Mouse (Mus musculus): ENCODE results near the gene Fgb. TPM values are rescaled to one million over a fixed set of nuclear protein-coding genes. Genes with fewer than 3 reads are reported as not detected.

Fgb gene
- polyA plus RNA-seq (2012; fragmentation: generic; extraction: Trizol) = not detected

GRCm38 (mm10) chr3:83049680-83050079 is at the start of gene Fgb:
Gene Fgb, minus strand, starts transcription at chr3:83049863.
- Histone ChIP-seq H3ac (ENCODE audit: control insufficient read depth, insufficient read length) (no peak within 1 kb of the TSS), H3K36me3 (ENCODE audit: control insufficient read depth, insufficient read depth) (no peaks in the 10 kb centered on the region), H3K79me2 (ENCODE audit: control insufficient read depth, insufficient read depth) (no peaks in the 10 kb centered on the region), H3K27me3 (ENCODE audit: control insufficient read depth, insufficient read depth, insufficient read length) (peaks cover 5% of the 10 kb centered on the region), H3K4me3 (no peak within 1 kb of the TSS), H3K4me2 (ENCODE audit: low read depth) (no peak within 1 kb of the TSS)
- TF ChIP-seq MYOG (IDR thresholded peaks at IDR 0.05; ENCODE audit: control insufficient read depth in 1 of 3, insufficient read depth in 1 of 3, insufficient read length in 2 of 3, low read depth in 2 of 3) (no peak), REST (IDR thresholded peaks at IDR 0.05; ENCODE audit: insufficient read depth, insufficient read length) (no peak), USF1 (IDR thresholded peaks at IDR 0.05; ENCODE audit: low read depth) (no peak), POLR2A (IDR thresholded peaks at IDR 0.05; ENCODE audit: insufficient read length, low read depth) (no peak), MYOD1 (IDR thresholded peaks at IDR 0.05; ENCODE audit: control insufficient read depth in 1 of 3, insufficient read length in 2 of 3, low read depth in 2 of 3) (no peak), POLR2AphosphoS2 (IDR thresholded peaks at IDR 0.05; ENCODE audit: insufficient read length, low read depth) (no peak), TCF12 (IDR thresholded peaks at IDR 0.05; ENCODE audit: insufficient read depth, poor library complexity, severe bottlenecking) (no peak), TCF3 (IDR thresholded peaks at IDR 0.05; ENCODE audit: insufficient read length, low read depth) (no peak), MAX (IDR thresholded peaks at IDR 0.05; ENCODE audit: low read depth) (no peak), E2F4 (IDR thresholded peaks at IDR 0.05; ENCODE audit: insufficient read depth) (no peak), SRF (IDR thresholded peaks at IDR 0.05; ENCODE audit: control insufficient read depth, insufficient read length, low read depth) (no peak), CEBPB (IDR thresholded peaks at IDR 0.05; ENCODE audit: insufficient read depth, poor library complexity, severe bottlenecking) (no peak)

DNA sequence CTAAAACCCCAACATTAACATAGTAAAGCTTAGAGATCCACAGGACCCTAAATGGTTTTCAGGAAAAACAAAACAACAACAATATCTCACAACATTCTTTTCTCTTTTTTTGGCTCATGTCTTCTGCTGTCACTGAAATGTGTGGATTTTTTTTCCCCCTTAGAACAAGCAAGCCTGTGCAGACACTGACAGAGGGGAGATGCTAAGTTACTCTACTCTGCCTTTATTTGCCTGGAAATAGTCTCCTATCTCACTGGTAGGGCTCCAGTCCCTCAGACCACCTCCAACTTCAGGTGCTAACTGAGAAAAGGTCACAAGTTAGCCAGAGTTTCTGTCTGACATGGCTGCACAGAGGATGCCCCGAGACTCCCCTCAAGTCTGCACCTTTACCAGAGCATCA is 49.5 kb upstream of the Fgb start:
- no peak overlapping the region for H3ac ChIP-seq (ENCODE audit: control insufficient read depth, insufficient read length)
- peaks cover 29% of the 10 kb centered on the region for H3K27me3 ChIP-seq (ENCODE audit: control insufficient read depth, insufficient read depth, insufficient read length)
- no peak overlapping the region for H3K4me3 ChIP-seq
- H3K36me3 ChIP-seq (ENCODE audit: control insufficient read depth, insufficient read depth) = no peaks in the 10 kb centered on the region
- H3K4me2 ChIP-seq (ENCODE audit: low read depth) = no peak overlapping the region
- TF ChIP-seq MYOD1 (IDR thresholded peaks at IDR 0.05; ENCODE audit: control insufficient read depth in 1 of 3, insufficient read length in 2 of 3, low read depth in 2 of 3) = no peak
- no peak for TF ChIP-seq MAX (IDR thresholded peaks at IDR 0.05; ENCODE audit: low read depth)
- no peak for TF ChIP-seq USF1 (IDR thresholded peaks at IDR 0.05; ENCODE audit: low read depth)
- TF ChIP-seq TCF3 (IDR thresholded peaks at IDR 0.05; ENCODE audit: insufficient read length, low read depth) = no peak
- no peak for TF ChIP-seq CEBPB (IDR thresholded peaks at IDR 0.05; ENCODE audit: insufficient read depth, poor library complexity, severe bottlenecking)
- TF ChIP-seq POLR2AphosphoS2 (IDR thresholded peaks at IDR 0.05; ENCODE audit: insufficient read length, low read depth) = no peak
- TF ChIP-seq MYOG (IDR thresholded peaks at IDR 0.05; ENCODE audit: control insufficient read depth in 1 of 3, insufficient read depth in 1 of 3, insufficient read length in 2 of 3, low read depth in 2 of 3) = no peak
- TF ChIP-seq POLR2A (IDR thresholded peaks at IDR 0.05; ENCODE audit: insufficient read length, low read depth) = no peak
- no peak for TF ChIP-seq TCF12 (IDR thresholded peaks at IDR 0.05; ENCODE audit: insufficient read depth, poor library complexity, severe bottlenecking)
- no peak for TF ChIP-seq E2F4 (IDR thresholded peaks at IDR 0.05; ENCODE audit: insufficient read depth)
- no peak for TF ChIP-seq SRF (IDR thresholded peaks at IDR 0.05; ENCODE audit: control insufficient read depth, insufficient read length, low read depth)
- no peak for TF ChIP-seq REST (IDR thresholded peaks at IDR 0.05; ENCODE audit: insufficient read depth, insufficient read length)
- H3K79me2 ChIP-seq (ENCODE audit: control insufficient read depth, insufficient read depth) = no peaks in the 10 kb centered on the region

GRCm38 (mm10) chr3:83098546-83099034 is 48.9 kb upstream of the Fgb start:
- Histone ChIP-seq H3K27me3 (ENCODE audit: control insufficient read depth, insufficient read depth, insufficient read length) (peaks cover 29% of the 10 kb centered on the region), H3K4me2 (ENCODE audit: low read depth) (no peak overlapping the region), H3K4me3 (no peak overlapping the region), H3K36me3 (ENCODE audit: control insufficient read depth, insufficient read depth) (no peaks in the 10 kb centered on the region), H3K79me2 (ENCODE audit: control insufficient read depth, insufficient read depth) (no peaks in the 10 kb centered on the region), H3ac (ENCODE audit: control insufficient read depth, insufficient read length) (no peak overlapping the region)
- TF ChIP-seq TCF3 (IDR thresholded peaks at IDR 0.05; ENCODE audit: insufficient read length, low read depth) (no peak), MYOD1 (IDR thresholded peaks at IDR 0.05; ENCODE audit: control insufficient read depth in 1 of 3, insufficient read length in 2 of 3, low read depth in 2 of 3) (no peak)

- Histone ChIP-seq H3K4me2 (ENCODE audit: low read depth) (no peak overlapping the region), H3K4me3 (no peak overlapping the region), H3ac (ENCODE audit: control insufficient read depth, insufficient read length) (no peak overlapping the region), H3K27me3 (ENCODE audit: control insufficient read depth, insufficient read depth, insufficient read length) (peaks cover 29% of the 10 kb centered on the region), H3K79me2 (ENCODE audit: control insufficient read depth, insufficient read depth) (no peaks in the 10 kb centered on the region), H3K36me3 (ENCODE audit: control insufficient read depth, insufficient read depth) (no peaks in the 10 kb centered on the region)
- no peak for TF ChIP-seq MAX (IDR thresholded peaks at IDR 0.05; ENCODE audit: low read depth)
- TF ChIP-seq TCF12 (IDR thresholded peaks at IDR 0.05; ENCODE audit: insufficient read depth, poor library complexity, severe bottlenecking) = no peak
- TF ChIP-seq TCF3 (IDR thresholded peaks at IDR 0.05; ENCODE audit: insufficient read length, low read depth) = no peak
- no peak for TF ChIP-seq POLR2AphosphoS2 (IDR thresholded peaks at IDR 0.05; ENCODE audit: insufficient read length, low read depth)
- no peak for TF ChIP-seq E2F4 (IDR thresholded peaks at IDR 0.05; ENCODE audit: insufficient read depth)
- no peak for TF ChIP-seq REST (IDR thresholded peaks at IDR 0.05; ENCODE audit: insufficient read depth, insufficient read length)
- TF ChIP-seq MYOG (IDR thresholded peaks at IDR 0.05; ENCODE audit: control insufficient read depth in 1 of 3, insufficient read depth in 1 of 3, insufficient read length in 2 of 3, low read depth in 2 of 3) = no peak
- TF ChIP-seq USF1 (IDR thresholded peaks at IDR 0.05; ENCODE audit: low read depth) = no peak
- TF ChIP-seq MYOD1 (IDR thresholded peaks at IDR 0.05; ENCODE audit: control insufficient read depth in 1 of 3, insufficient read length in 2 of 3, low read depth in 2 of 3) = no peak
- TF ChIP-seq CEBPB (IDR thresholded peaks at IDR 0.05; ENCODE audit: insufficient read depth, poor library complexity, severe bottlenecking) = no peak
- TF ChIP-seq SRF (IDR thresholded peaks at IDR 0.05; ENCODE audit: control insufficient read depth, insufficient read length, low read depth) = no peak
- TF ChIP-seq POLR2A (IDR thresholded peaks at IDR 0.05; ENCODE audit: insufficient read length, low read depth) = no peak
Observed at GRCm38 (mm10) chr3:83097586-83097985, 47.9 kb upstream of the Fgb start.

DNA sequence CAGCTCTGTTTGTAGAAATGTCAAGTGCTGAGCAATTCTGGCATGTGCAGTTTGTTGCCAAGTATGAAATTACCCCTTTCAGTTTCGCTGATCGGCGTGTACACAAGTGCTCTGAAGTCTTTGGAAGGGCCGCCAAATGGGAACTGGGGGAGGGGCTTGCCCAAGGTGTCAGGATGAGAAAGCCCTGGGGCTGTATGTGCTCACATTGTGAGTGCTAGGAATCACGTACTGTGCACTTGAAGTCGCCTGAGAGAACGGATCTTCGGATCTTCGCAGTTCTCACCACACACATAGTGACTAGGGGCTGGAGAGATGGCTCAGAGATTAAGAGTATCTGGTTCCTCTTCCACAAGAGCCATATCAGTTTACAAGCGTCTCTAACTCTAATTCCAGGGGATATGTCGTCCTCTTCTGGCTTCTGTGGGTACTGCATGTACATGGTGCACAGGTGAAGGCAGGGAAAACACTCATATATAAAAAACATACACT is 30.9 kb upstream of the Fgb start:
- no peaks in the 10 kb centered on the region for H3K36me3 ChIP-seq (ENCODE audit: control insufficient read depth, insufficient read depth)
- H3ac ChIP-seq (ENCODE audit: control insufficient read depth, insufficient read length) = no peak overlapping the region
- peaks cover 3% of the 10 kb centered on the region for H3K27me3 ChIP-seq (ENCODE audit: control insufficient read depth, insufficient read depth, insufficient read length)
- no peak overlapping the region for H3K4me3 ChIP-seq
- TF ChIP-seq TCF12 (IDR thresholded peaks at IDR 0.05; ENCODE audit: insufficient read depth, poor library complexity, severe bottlenecking) (no peak), E2F4 (IDR thresholded peaks at IDR 0.05; ENCODE audit: insufficient read depth) (no peak), REST (IDR thresholded peaks at IDR 0.05; ENCODE audit: insufficient read depth, insufficient read length) (no peak), TCF3 (IDR thresholded peaks at IDR 0.05; ENCODE audit: insufficient read length, low read depth) (no peak), POLR2A (IDR thresholded peaks at IDR 0.05; ENCODE audit: insufficient read length, low read depth) (no peak), CEBPB (IDR thresholded peaks at IDR 0.05; ENCODE audit: insufficient read depth, poor library complexity, severe bottlenecking) (no peak), MYOG (IDR thresholded peaks at IDR 0.05; ENCODE audit: control insufficient read depth in 1 of 3, insufficient read depth in 1 of 3, insufficient read length in 2 of 3, low read depth in 2 of 3) (no peak), POLR2AphosphoS2 (IDR thresholded peaks at IDR 0.05; ENCODE audit: insufficient read length, low read depth) (no peak), MYOD1 (IDR thresholded peaks at IDR 0.05; ENCODE audit: control insufficient read depth in 1 of 3, insufficient read length in 2 of 3, low read depth in 2 of 3) (no peak), USF1 (IDR thresholded peaks at IDR 0.05; ENCODE audit: low read depth) (no peak), SRF (IDR thresholded peaks at IDR 0.05; ENCODE audit: control insufficient read depth, insufficient read length, low read depth) (no peak), MAX (IDR thresholded peaks at IDR 0.05; ENCODE audit: low read depth) (no peak)
- peak overlapping the region; percentile 71 for H3K4me2 ChIP-seq (ENCODE audit: low read depth)
- no peaks in the 10 kb centered on the region for H3K79me2 ChIP-seq (ENCODE audit: control insufficient read depth, insufficient read depth)
